Mouse (Mus musculus): ENCODE measurements around the gene Hist1h4k. TPM values are rescaled to one million over a fixed set of nuclear protein-coding genes. Genes with fewer than 3 reads are reported as not detected.
"Not testable (repeated sequence)": the region's sequence is repeated elsewhere in the genome, so short reads cannot be mapped to it uniquely, and the experiment has no call there.

Hist1h4k gene
- polyA plus RNA-seq, 1 experiment from 2014 or later: 6.4 TPM

DNA sequence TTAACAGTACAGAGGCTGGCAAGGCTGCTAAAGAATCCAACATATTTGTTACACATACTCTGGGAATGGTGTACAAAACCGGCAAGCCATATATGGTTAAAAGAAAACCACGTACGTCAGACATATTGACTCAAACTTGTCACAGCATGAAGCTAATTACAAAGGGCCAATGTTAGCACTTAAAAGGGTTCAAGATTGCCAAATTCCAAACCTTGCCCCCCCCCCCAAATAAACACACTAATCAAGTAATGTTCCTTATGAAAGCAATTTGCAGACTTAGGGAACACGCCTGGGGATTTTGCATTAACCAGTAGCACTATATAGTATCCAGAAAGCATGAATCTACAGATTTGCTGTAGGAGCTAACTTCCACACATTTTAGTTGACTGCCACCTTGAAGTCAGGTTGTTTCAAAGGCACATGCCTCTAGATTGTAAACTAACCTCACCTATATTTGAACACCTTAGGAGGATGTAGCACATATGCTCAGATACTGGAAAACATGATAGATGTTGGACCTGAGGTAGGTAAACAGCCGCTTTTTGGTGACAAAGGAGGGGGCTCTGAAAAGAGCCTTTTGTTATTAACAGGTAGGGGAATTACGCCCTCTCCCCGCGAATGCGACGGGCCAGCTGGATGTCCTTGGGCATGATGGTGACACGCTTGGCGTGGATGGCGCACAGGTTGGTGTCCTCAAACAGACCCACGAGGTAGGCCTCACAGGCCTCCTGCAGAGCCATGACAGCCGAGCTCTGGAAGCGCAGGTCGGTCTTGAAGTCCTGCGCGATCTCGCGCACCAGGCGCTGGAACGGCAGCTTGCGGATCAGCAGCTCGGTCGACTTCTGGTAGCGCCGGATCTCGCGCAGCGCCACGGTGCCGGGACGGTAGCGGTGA, 32.3 kb upstream of the Hist1h4k start:
- peak; percentile 58 for DNase-seq (ENCODE audit: low spot score)
- H3K27me3 ChIP-seq (ENCODE audit: low read depth, poor library complexity, severe bottlenecking); H3K9me3 ChIP-seq (replicated peaks); H3K36me3 ChIP-seq: not testable (repeated sequence)
- Histone ChIP-seq H3K4me1 (peaks cover 59% of the 10 kb centered on the region), H3K4me3 (peak overlapping the region; percentile 59), H3K27ac (replicated peaks) (peak overlapping the region; percentile 97)
- 1% methylated on average over 19 of the region's 35 CpGs for WGBS

DNA sequence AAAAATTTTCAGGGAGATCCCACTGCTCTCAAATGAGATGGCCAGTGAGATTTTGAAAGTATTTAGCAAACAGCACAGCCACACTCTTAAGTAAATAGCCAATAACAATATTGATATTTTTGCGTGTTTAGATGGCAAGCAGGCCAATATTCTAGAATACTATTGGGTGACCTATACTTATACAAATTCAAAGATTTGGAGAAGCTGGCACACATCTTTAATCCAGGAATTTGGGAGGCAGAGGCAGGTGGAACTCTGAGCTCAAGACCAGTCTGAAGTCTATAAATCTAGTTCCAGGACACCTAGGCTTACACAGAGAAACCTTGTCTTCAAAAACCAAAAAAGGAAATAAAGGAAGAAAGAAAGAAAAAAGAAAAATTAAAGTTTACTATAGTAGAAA, 31.3 kb upstream of the Hist1h4k start:
- no peaks in the 10 kb centered on the region for H3K36me3 ChIP-seq
- no peak overlapping the region; the same call in 1 of the 2 replicates for H3K4me3 ChIP-seq
- no peak for DNase-seq (ENCODE audit: low spot score)
- H3K27me3 ChIP-seq (ENCODE audit: low read depth, poor library complexity, severe bottlenecking): no peaks in the 10 kb centered on the region
- H3K27ac ChIP-seq (replicated peaks): peak overlapping the region; percentile 97
- no peaks in the 10 kb centered on the region for H3K9me3 ChIP-seq (replicated peaks)
- WGBS: 91% methylated on average over 1 of the region's 1 CpGs
- H3K4me1 ChIP-seq: peaks cover 62% of the 10 kb centered on the region

GRCm38 (mm10) chr13:21781021-21781555, 30.8 kb upstream of the Hist1h4k start:
- 43% methylated on average over 6 of the region's 6 CpGs for WGBS
- H3K27ac ChIP-seq (replicated peaks): peak overlapping the region; percentile 97
- no peak for DNase-seq (ENCODE audit: low spot score)
- H3K9me3 ChIP-seq (replicated peaks): no peaks in the 10 kb centered on the region
- H3K4me1 ChIP-seq: peaks cover 56% of the 10 kb centered on the region
- no peaks in the 10 kb centered on the region for H3K36me3 ChIP-seq
- H3K4me3 ChIP-seq: peak overlapping the region; percentile 76
- H3K27me3 ChIP-seq (ENCODE audit: low read depth, poor library complexity, severe bottlenecking): no peaks in the 10 kb centered on the region

DNA sequence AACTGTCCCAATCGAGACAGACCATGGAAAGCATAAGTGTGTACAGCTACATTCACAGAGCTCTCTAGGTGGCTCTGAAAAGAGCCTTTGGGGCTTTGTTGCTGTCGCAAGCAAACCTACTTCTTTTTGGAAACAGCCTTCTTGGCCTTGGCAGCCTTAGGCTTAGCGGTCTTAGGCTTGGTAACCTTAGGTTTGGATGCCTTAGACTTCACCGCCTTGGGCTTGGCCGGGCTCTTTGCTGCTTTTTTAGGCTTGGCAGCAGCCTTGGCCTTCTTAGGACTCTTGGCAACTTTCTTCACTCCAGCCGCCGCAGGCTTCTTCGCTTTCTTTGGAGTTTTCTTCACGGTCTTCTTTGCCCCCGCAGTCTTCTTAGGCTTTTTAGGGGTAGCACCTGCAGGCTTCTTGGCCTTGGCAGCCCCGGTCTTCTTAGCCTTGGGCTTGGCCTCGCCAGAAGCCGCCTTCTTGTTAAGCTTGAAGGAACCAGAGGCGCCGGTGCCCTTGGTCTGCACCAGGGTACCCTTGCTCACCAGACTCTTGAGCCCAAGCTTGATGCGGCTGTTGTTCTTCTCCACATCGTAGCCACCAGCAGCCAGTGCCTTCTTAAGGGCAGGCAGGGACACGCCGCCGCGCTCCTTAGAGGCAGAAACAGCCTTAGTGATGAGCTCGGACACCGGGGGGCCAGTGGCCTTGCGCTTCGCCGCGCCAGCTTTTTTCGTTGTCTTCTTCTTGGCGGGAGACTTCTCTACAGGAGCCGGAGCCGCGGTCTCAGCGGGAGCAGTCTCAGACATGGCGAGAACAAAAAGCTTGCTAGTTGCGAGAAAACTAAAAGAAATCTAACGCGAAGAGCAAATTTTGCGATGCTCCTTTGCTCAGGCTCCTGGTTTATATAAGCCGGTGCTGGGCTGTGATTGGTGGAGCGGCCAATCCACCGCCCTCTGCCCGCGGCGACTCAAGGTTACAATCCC, 29.7 kb upstream of the Hist1h4k start, which contains the start of gene Hist1h1b:
Gene Hist1h1b (minus strand): TSS at position 859 of the 965 bp plus-strand sequence.
- peaks cover 46% of the 10 kb centered on the region for H3K4me1 ChIP-seq

DNA sequence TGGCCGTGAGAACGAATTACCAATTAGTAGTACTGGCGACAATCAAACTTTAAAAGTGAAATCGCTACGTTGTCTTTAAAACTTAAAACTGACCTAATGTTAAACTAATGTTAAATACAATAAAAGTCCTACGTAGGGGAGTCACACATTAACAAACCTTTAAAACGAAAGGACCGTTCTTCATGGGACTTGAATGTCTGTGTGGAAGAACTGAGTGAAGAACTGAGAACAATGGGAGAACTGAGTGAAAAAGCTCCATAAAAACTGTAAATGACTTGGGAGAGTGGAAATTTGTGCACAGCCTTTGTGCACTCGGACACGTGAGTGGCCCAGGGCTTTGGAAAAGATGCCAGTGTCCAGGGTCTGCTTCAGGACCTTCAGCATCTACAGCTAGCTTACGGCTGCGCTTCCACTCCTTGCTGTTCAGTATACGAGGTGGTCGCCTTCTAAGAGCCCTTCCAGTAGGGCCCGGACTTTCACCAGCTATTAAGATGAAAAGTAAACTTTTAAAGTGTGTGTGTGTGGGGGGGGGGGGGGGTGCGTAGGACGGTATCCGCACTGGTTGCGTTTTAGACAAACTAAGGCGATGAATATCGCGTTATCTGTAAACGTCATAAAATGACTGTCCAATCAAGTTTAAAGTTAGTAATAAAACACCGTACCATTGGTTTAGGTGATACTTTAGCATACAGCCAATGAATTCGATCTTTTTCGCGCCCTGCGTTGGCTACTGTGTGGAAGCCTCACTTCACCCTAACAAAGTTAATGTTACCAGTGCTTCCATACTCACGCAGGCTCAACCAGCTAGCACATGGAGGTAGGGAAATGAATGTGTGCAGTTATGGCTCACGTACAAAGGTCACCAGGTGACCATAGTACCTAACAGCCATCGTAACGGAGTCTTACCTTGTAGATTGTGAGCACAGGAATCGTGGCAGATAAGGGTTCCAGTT, 28.8 kb upstream of the Hist1h4k start:
- Histone ChIP-seq H3K4me1 (peaks cover 41% of the 10 kb centered on the region), H3K27me3 (ENCODE audit: low read depth, poor library complexity, severe bottlenecking) (no peaks in the 10 kb centered on the region), H3K27ac (replicated peaks) (peak overlapping the region; percentile 97), H3K9me3 (replicated peaks) (no peaks in the 10 kb centered on the region), H3K4me3 (peak overlapping the region; percentile 76), H3K36me3 (peaks cover 2% of the 10 kb centered on the region; the same call in 1 of the 2 replicates)
- WGBS: 8% methylated on average over 33 of the region's 33 CpGs
- peak; percentile 73 for DNase-seq (ENCODE audit: low spot score)

More for the DNA sequence above, 29.7 kb upstream of the Hist1h4k start, which contains the start of gene Hist1h1b:
- peak; percentile 82 for DNase-seq (ENCODE audit: low spot score)
- under 1% methylated on average over 44 of the region's 44 CpGs for WGBS
- Histone ChIP-seq H3K27me3 (ENCODE audit: low read depth, poor library complexity, severe bottlenecking) (no peaks in the 10 kb centered on the region), H3K36me3 (no peaks in the 10 kb centered on the region), H3K9me3 (replicated peaks) (no peaks in the 10 kb centered on the region), H3K27ac (replicated peaks) (peak within 1 kb of the TSS; percentile 97), H3K4me3 (peak within 1 kb of the TSS; percentile 76)

DNA sequence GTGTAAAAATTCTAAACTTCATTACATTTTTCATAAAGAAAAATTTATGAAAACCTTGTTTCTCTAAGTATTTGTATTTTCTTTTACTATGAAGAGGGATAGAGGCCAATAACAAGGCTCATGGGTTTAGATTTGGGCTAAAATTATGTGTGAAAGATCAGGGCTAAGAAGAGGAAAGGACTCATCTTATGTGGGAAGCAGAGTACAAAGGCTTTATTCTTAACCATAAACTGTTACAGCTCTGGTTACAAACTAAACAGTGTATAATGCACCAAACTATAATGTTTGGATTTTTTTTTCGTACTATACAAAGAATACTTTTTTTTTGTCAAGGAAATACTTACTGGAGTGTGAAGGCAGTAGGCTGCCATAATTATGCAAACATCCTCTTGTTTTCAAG, 5.4 kb upstream of the Hist1h4k start:
- Histone ChIP-seq H3K4me1 (peaks cover 40% of the 10 kb centered on the region), H3K36me3 (no peaks in the 10 kb centered on the region), H3K9me3 (replicated peaks) (no peaks in the 10 kb centered on the region), H3K27me3 (ENCODE audit: low read depth, poor library complexity, severe bottlenecking) (no peaks in the 10 kb centered on the region), H3K4me3 (peak overlapping the region; percentile 59), H3K27ac (replicated peaks) (peak overlapping the region; percentile 86)
- 80% methylated on average over 1 of the region's 1 CpGs for WGBS
- DNase-seq (ENCODE audit: low spot score): no peak

GRCm38 (mm10) chr13:21754294-21755001, 4.1 kb upstream of the Hist1h4k start:
- H3K9me3 ChIP-seq (replicated peaks); H3K27me3 ChIP-seq (ENCODE audit: low read depth, poor library complexity, severe bottlenecking); H3K36me3 ChIP-seq: not testable (repeated sequence)
- WGBS: 2% methylated on average over 11 of the region's 26 CpGs
- DNase-seq (ENCODE audit: low spot score): peak; percentile 47
- H3K27ac ChIP-seq (replicated peaks): peak overlapping the region; percentile 91
- H3K4me1 ChIP-seq: peaks cover 42% of the 10 kb centered on the region
- peak overlapping the region; percentile 59 for H3K4me3 ChIP-seq

DNA sequence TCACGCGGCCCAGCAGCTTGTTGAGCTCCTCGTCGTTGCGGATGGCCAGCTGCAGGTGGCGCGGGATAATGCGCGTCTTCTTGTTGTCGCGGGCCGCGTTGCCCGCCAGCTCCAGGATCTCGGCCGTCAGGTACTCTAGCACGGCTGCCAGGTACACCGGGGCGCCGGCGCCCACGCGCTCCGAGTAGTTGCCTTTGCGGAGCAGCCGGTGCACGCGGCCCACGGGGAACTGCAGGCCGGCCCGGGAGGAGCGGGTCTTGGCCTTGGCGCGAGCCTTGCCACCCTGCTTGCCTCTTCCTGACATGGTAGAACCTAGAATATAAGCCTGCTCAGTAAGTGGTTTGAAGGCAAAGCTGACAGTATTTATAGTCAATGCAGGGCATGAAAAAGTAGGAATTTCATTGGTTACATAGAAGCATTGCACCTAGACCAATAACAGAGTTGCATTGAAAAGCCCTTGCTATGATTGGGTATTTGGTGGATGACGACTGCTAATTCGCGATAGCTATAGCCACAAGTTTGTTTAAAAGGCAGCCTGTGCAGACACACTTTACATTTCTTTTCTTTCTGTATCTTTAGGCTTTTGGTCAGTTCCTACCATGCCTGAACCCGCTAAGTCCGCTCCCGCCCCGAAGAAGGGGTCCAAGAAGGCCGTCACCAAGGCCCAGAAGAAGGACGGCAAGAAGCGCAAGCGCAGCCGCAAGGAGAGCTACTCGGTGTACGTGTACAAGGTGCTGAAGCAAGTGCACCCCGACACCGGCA, 3.4 kb upstream of the Hist1h4k start, which contains the start of the genes Hist1h2ak and Hist1h2bn:
Gene Hist1h2ak (minus strand): TSS at position 304 of the 762 bp plus-strand sequence.
Gene Hist1h2bn (plus strand): TSS at position 600 of the 762 bp plus-strand sequence.
- not testable (repeated sequence) for H3K9me3 ChIP-seq (replicated peaks); H3K36me3 ChIP-seq; H3K27me3 ChIP-seq (ENCODE audit: low read depth, poor library complexity, severe bottlenecking)
- H3K4me1 ChIP-seq: peaks cover 49% of the 10 kb centered on the region
- peak within 1 kb of the TSS; percentile 59 for H3K4me3 ChIP-seq
- H3K27ac ChIP-seq (replicated peaks): peak within 1 kb of the TSS; percentile 91
- DNase-seq (ENCODE audit: low spot score): peak; percentile 80
- 0% methylated on average over 39 of the region's 50 CpGs for WGBS

GRCm38 (mm10) chr13:21753051-21753523, 2.8 kb upstream of the Hist1h4k start:
- H3K9me3 ChIP-seq (replicated peaks): no peaks in the 10 kb centered on the region
- no peak for DNase-seq (ENCODE audit: low spot score)
- H3K4me1 ChIP-seq: peaks cover 54% of the 10 kb centered on the region
- no peaks in the 10 kb centered on the region for H3K36me3 ChIP-seq
- no peaks in the 10 kb centered on the region for H3K27me3 ChIP-seq (ENCODE audit: low read depth, poor library complexity, severe bottlenecking)
- peak overlapping the region; percentile 91 for H3K27ac ChIP-seq (replicated peaks)
- H3K4me3 ChIP-seq: peak overlapping the region; percentile 58
- WGBS: 5% methylated on average over 10 of the region's 10 CpGs

- peak overlapping the region; percentile 91 for H3K27ac ChIP-seq (replicated peaks)
- H3K4me3 ChIP-seq: peak overlapping the region; percentile 58
- WGBS: 50% methylated on average over 3 of the region's 3 CpGs
- peak; percentile 33 for DNase-seq (ENCODE audit: low spot score)
- peaks cover 59% of the 10 kb centered on the region for H3K4me1 ChIP-seq
- no peaks in the 10 kb centered on the region for H3K36me3 ChIP-seq
- H3K9me3 ChIP-seq (replicated peaks): no peaks in the 10 kb centered on the region
- H3K27me3 ChIP-seq (ENCODE audit: low read depth, poor library complexity, severe bottlenecking): no peaks in the 10 kb centered on the region
These were observed 2.1 kb upstream of the Hist1h4k start for GRCm38 (mm10) chr13:21752356-21752755.
